Mouse (Mus musculus) liver, postnatal 0 days (tissue): ENCODE measurements around the gene Trmt10a. TPM values are rescaled to one million over a fixed set of nuclear protein-coding genes. Genes with fewer than 3 reads are reported as not detected.

Experiments used
- ATAC-seq: fragments of 200-750 bp; cut with Nextera tagmentation; 2 replicates; pipeline ENCODE4 v1.8.0; 2017; ENCODE audit warnings: mild to moderate bottlenecking, moderate library complexity
- DNase-seq: peaks from one replicate; pipeline ENCODE4 v3.0.0-alpha.2; 2016
- H3K27ac ChIP-seq: fragments of 300-500 bp; sonication (generic); 2 replicates; pipeline ENCODE4 v1.5.1; 2014; ENCODE audit warnings: antibody characterized with exemption, moderate library complexity, mild to moderate bottlenecking, low read depth
- H3K27me3 ChIP-seq: fragments of 300-500 bp; sonication (generic); 2 replicates; pipeline ENCODE4 v1.6.1; 2014; ENCODE audit warnings: low read length, control low read depth, mixed read lengths; ENCODE audit not compliant: insufficient read depth
- H3K36me3 ChIP-seq: fragments of 300-500 bp; sonication (generic); replicated peaks from 2 replicates; pipeline ENCODE4 v1.6.1; 2014; ENCODE audit warnings: mild to moderate bottlenecking, control low read depth, low read length, moderate library complexity, mixed read lengths; ENCODE audit not compliant: insufficient read depth
- H3K4me1 ChIP-seq: fragments of 300-500 bp; sonication (generic); 2 replicates; pipeline ENCODE4 v1.6.1; 2014; ENCODE audit warnings: antibody characterized with exemption, mild to moderate bottlenecking, control low read depth; ENCODE audit not compliant: insufficient read depth
- H3K4me2 ChIP-seq: fragments of 300-500 bp; sonication (generic); 2 replicates; pipeline ENCODE4 v1.6.1; 2014; ENCODE audit warnings: low read depth, mild to moderate bottlenecking, low read length, moderate library complexity, mixed read lengths
- H3K4me3 ChIP-seq: fragments of 300-500 bp; sonication (generic); 2 replicates; pipeline ENCODE4 v1.5.1; 2014; ENCODE audit warnings: low read depth, low read length
- H3K9ac ChIP-seq: fragments of 300-500 bp; sonication (generic); replicated peaks from 2 replicates; pipeline ENCODE4 v1.6.1; 2014; ENCODE audit warnings: mild to moderate bottlenecking, moderate library complexity
- H3K9me3 ChIP-seq: fragments of 300-500 bp; sonication (generic); 2 replicates; pipeline ENCODE4 v1.6.1; 2016; ENCODE audit warnings: mild to moderate bottlenecking, control low read depth, low read length, mixed read lengths
- CTCF ChIP-seq: sonication (generic); IDR thresholded peaks from 2 replicates; pipeline ENCODE4 v1.5.1; 2016; ENCODE audit warnings: antibody characterized with exemption, low read depth
- EP300 ChIP-seq: IDR thresholded peaks from 2 replicates; pipeline ENCODE4 v1.6.1; 2016; ENCODE audit warnings: antibody characterized with exemption, low read depth, mild to moderate bottlenecking
- WGBS: fragments of 180-500 bp; shearing (Covaris S2); extraction: QIAGEN DNeasy Blood & Tissue Kit; methylation state at CpG from one replicate; pipeline ENCODE4 v1.1.7; 2014; ENCODE audit not compliant: insufficient replicate concordance; 5-methylcytosine and 5-hydroxymethylcytosine counted together
- polyA plus RNA-seq: library from polyadenylated mRNA; unstranded; fragments of >200 nt; fragmentation: Nextera tagmentation; extraction: Ambion mirVana; gene quantifications from 2 replicates; pipeline ENCODE4 v1.2.1, GENCODE M21; 2015

Gene Trmt10a
- polyA plus RNA-seq, 1 experiment from 2014 or later = 4.1 TPM

DNA sequence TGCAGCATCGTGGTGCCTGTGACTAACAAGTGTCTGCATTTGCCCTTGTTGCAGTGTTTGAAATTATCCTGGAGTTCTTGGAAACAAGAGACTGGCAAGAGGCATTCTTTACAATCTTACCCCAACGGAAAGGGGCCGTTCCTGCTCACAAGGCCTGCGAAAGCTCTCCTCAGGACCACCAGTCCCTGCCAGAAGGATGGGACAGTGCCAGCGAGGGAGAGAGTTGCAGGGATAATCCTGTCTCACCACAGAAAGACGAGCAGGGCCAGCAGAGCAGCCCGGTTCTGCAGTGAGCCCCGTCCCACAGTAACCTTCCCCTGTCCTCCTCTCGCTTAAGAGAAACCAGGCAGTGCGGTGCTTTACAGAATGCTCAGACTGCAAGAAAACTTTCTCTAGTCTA, 13.4 kb downstream of the Trmt10a start:
- ATAC-seq = no peak
- no peak overlapping the region for H3K4me3 ChIP-seq
- H3K4me2 ChIP-seq = no peak overlapping the region
- TF ChIP-seq CTCF = no peak
- no peak for TF ChIP-seq EP300
- WGBS = 86% methylated on average over 10 of the region's 10 CpGs
- H3K36me3 ChIP-seq = peaks cover 14% of the 10 kb centered on the region
- no peaks in the 10 kb centered on the region for H3K9me3 ChIP-seq
- no peak for DNase-seq
- H3K9ac ChIP-seq = no peak overlapping the region
- H3K4me1 ChIP-seq = no peaks in the 10 kb centered on the region
- no peak overlapping the region for H3K27ac ChIP-seq
- no peaks in the 10 kb centered on the region for H3K27me3 ChIP-seq

DNA sequence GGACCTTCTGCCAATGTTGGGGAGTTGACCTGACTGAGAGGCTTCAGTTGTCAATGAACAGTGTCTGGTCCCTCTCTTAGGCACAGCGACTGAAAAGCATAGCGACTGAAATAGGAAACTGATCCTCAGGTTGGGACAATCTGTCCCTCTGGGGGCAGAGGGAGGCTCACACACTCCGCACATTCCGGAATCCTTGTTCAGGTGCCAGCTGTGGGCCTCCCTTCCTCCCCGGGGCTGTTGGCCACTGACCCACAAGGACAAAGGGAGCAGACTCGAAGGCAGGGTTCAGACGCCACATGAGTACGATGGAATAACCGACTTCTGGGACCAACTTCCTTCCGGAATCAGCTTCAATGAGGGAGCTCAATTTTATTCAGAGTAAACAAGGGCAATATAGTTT, 18.4 kb downstream of the Trmt10a start:
- 84% methylated on average over 10 of the region's 10 CpGs for WGBS
- Histone ChIP-seq H3K36me3 (peaks cover 2% of the 10 kb centered on the region; the same call in 1 of the 2 replicates), H3K4me2 (no peak overlapping the region), H3K9ac (no peak overlapping the region), H3K27me3 (no peaks in the 10 kb centered on the region), H3K9me3 (no peaks in the 10 kb centered on the region), H3K4me3 (no peak overlapping the region), H3K4me1 (no peaks in the 10 kb centered on the region), H3K27ac (no peak overlapping the region)
- DNase-seq = no peak
- ATAC-seq = no peak
- TF ChIP-seq CTCF (no peak), EP300 (no peak)

DNA sequence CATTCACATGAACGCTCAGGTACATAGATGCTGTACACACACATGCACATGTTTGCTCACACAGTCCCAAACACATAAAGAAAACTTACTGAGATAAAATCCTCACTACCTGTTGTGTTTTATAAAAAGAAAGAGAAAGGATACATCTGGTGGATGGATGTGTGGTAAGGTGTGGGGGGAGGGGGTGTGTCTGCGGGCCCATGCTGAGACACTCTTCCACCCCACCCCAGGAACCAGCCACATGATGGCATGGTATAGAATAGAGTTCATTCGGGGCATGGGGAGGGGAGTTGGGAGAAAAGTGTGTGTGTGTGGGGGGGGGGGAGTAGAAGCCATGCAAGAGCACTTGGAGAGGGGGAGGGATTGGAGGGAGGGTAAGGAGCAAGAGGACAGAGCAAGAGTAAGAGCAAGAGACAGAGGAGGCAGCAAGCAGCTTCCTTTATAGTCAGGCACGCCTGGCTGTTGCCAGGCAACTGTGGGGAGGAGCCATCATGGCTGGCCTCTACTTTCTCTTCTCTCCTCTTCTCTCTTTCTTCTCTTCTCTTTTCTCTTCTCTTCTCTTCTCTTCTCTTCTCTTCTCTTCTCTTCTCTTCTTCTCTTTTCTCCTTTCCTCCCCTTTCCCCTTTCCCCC, 19.4 kb downstream of the Trmt10a start:
- H3K4me2 ChIP-seq = no peak overlapping the region
- WGBS = 55% methylated on average over 4 of the region's 4 CpGs
- DNase-seq (no peak), ATAC-seq (no peak)
- H3K36me3 ChIP-seq = no peaks in the 10 kb centered on the region
- TF ChIP-seq EP300 (no peak), CTCF (no peak)
- no peaks in the 10 kb centered on the region for H3K9me3 ChIP-seq
- H3K27ac ChIP-seq = no peak overlapping the region
- H3K27me3 ChIP-seq = no peaks in the 10 kb centered on the region
- H3K4me3 ChIP-seq = no peak overlapping the region
- H3K4me1 ChIP-seq = no peaks in the 10 kb centered on the region
- no peak overlapping the region for H3K9ac ChIP-seq

DNA sequence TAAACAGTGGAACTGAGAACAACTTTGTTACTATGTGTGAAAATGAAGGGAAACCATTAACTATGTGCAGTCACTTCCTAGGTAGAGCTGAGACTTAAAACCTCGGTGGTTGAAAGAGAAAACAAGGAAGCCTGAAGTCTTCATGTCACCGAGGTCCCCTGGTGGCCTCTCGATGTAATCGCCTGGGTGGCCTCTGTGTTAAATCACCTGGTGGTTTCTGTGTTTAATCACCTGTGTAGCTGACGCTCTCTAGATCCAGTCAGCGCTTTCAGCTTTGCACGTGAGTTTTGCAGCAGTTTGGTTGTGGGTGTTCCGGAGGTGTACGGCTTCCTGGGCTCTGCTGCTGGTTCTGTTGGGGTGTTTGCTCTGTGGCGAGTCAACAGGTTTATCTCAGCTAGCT, 30.0 kb downstream of the Trmt10a start:
- no peak overlapping the region for H3K9ac ChIP-seq
- 76% methylated on average over 10 of the region's 10 CpGs for WGBS
- no peaks in the 10 kb centered on the region for H3K36me3 ChIP-seq
- no peak overlapping the region for H3K4me2 ChIP-seq
- no peak for DNase-seq
- H3K4me3 ChIP-seq = no peak overlapping the region
- no peaks in the 10 kb centered on the region for H3K9me3 ChIP-seq
- ATAC-seq = no peak
- H3K27ac ChIP-seq = no peak overlapping the region
- H3K4me1 ChIP-seq = no peaks in the 10 kb centered on the region
- no peaks in the 10 kb centered on the region for H3K27me3 ChIP-seq
- TF ChIP-seq EP300 (no peak), CTCF (no peak)

DNA sequence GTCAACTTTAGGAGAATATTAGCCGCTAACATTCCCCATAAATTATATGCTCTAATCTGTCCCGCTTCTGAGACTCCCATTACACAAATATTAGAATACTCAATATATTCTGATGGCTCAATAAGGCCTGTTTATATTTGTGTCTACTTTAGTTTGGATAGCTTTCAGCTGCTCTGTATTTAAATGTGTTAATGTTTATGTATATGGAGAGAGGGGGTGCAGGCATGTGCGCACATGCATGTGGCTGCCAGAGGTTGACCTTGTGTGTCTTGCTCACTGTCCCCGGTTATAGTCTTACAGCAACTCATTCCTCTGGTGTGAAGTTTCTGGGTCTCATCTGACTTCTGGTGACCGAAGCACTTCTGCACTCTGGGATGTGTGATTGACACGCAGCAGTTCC, 32.3 kb downstream of the Trmt10a start:
- no peak overlapping the region for H3K4me2 ChIP-seq
- DNase-seq = no peak
- H3K4me1 ChIP-seq = no peaks in the 10 kb centered on the region
- no peak overlapping the region for H3K27ac ChIP-seq
- H3K9ac ChIP-seq = no peak overlapping the region
- no peaks in the 10 kb centered on the region for H3K9me3 ChIP-seq
- no peak for ATAC-seq
- WGBS = 75% methylated on average over 6 of the region's 6 CpGs
- no peaks in the 10 kb centered on the region for H3K36me3 ChIP-seq
- no peak overlapping the region for H3K4me3 ChIP-seq
- TF ChIP-seq EP300 (no peak), CTCF (no peak)
- H3K27me3 ChIP-seq = no peaks in the 10 kb centered on the region

DNA sequence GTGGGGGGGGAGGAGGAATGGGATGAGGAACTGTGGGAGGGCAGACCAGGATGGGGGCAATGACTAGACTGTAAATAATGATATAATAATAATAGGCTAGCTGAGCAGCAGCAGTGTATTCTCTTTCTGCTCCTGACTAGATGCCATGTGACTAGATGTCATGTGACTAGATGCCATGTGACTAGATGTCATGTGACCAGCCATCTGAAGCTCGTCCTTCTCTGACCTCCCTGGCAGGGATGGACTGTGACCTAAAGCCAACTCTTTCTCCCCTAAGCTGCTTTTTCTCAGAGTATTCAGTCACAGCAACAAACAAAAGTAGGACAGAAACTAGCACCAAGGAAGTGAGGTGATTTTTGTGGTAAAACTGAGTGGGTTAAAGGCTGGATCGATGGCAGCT, 38.8 kb downstream of the Trmt10a start:
- no peak overlapping the region for H3K9ac ChIP-seq
- WGBS = 67% methylated on average over 2 of the region's 2 CpGs
- TF ChIP-seq CTCF = no peak
- TF ChIP-seq EP300 = no peak
- H3K4me2 ChIP-seq = no peak overlapping the region
- H3K4me1 ChIP-seq = no peaks in the 10 kb centered on the region
- no peaks in the 10 kb centered on the region for H3K9me3 ChIP-seq
- DNase-seq = no peak
- H3K27me3 ChIP-seq = no peaks in the 10 kb centered on the region
- no peak for ATAC-seq
- H3K4me3 ChIP-seq = no peak overlapping the region
- no peak overlapping the region for H3K27ac ChIP-seq
- no peaks in the 10 kb centered on the region for H3K36me3 ChIP-seq

DNA sequence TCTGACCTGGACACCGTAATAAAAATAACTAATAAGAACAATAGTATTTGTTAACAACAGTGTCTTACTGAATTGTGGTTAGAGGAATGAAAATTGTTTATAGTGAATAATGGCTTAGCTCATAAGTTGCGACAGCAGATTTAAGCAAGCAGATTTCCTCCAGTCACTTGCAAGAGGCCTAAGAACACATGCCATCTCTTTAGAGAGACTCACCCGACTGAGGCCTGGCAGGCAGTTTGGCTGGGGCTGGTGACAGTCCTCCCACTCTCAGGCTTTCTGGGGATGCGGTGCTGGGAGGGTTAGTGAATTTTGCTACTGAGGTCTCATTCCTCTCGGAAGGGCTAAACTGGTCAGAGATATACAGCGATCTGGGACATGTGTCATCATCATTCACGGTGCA, 40.1 kb downstream of the Trmt10a start:
- ATAC-seq (no peak), DNase-seq (no peak)
- Histone ChIP-seq H3K4me3 (no peak overlapping the region), H3K4me2 (no peak overlapping the region), H3K9me3 (no peaks in the 10 kb centered on the region), H3K9ac (no peak overlapping the region), H3K27me3 (no peaks in the 10 kb centered on the region), H3K4me1 (no peaks in the 10 kb centered on the region), H3K27ac (no peak overlapping the region), H3K36me3 (no peaks in the 10 kb centered on the region)
- no peak for TF ChIP-seq EP300
- TF ChIP-seq CTCF = no peak
- 84% methylated on average over 7 of the region's 7 CpGs for WGBS
